Mouse (Mus musculus) G1E (cell line): ENCODE results near the gene Wapl. TPM values are rescaled to one million over a fixed set of nuclear protein-coding genes. Genes with fewer than 3 reads are reported as not detected.
A peak's percentile ranks its signal among the peaks of the same experiment; 100 is the strongest.

ENCODE experiments used
- ATAC-seq: 2 replicates; pipeline ENCODE4 v1.8.0; 2016; ENCODE audit warnings: mild to moderate bottlenecking; ENCODE audit not compliant: insufficient number of reproducible peaks, poor library complexity, low FRiP score, severe bottlenecking; ENCODE audit errors: extremely low read depth
- DNase-seq: peaks from one replicate; pipeline ENCODE4 v3.0.0; 2012; ENCODE audit warnings: low spot score
- H3K27me3 ChIP-seq: 2 replicates; pipeline ENCODE4 v1.6.1; 2012; ENCODE audit warnings: mild to moderate bottlenecking, low read length, inconsistent platforms; ENCODE audit not compliant: insufficient read depth
- H3K36me3 ChIP-seq: replicated peaks from 2 replicates; pipeline ENCODE3; 2012; ENCODE audit warnings: mild to moderate bottlenecking, inconsistent platforms
- H3K4me1 ChIP-seq: 2 replicates; pipeline ENCODE4 v1.6.1; 2012; ENCODE audit warnings: low read depth, low read length, inconsistent platforms, mixed read lengths; ENCODE audit not compliant: insufficient read depth
- H3K4me3 ChIP-seq: 2 replicates; pipeline ENCODE4 v1.5.1; 2012; ENCODE audit warnings: low read depth, mild to moderate bottlenecking, inconsistent platforms, low read length, moderate library complexity, mixed read lengths
- H3K9me3 ChIP-seq: replicated peaks from 2 replicates; pipeline ENCODE4 v1.6.1; 2012; ENCODE audit warnings: inconsistent platforms
- CTCF ChIP-seq: IDR thresholded peaks from 2 replicates; pipeline ENCODE4 v1.5.1; 2012; ENCODE audit warnings: low read depth, low read length, inconsistent platforms, mixed read lengths
- GATA1 ChIP-seq: IDR thresholded peaks from 2 replicates; pipeline ENCODE4 v1.6.1; 2012; ENCODE audit warnings: borderline replicate concordance, low read length, inconsistent platforms, mixed read lengths
- GATA2 ChIP-seq: IDR thresholded peaks from 2 replicates; pipeline ENCODE4 v1.6.1; 2012; ENCODE audit warnings: low read depth, low read length, inconsistent platforms, borderline replicate concordance
- POLR2AphosphoS5 ChIP-seq: IDR thresholded peaks from 2 replicates; pipeline ENCODE4 v1.6.1; 2012; ENCODE audit warnings: low read depth, low read length, inconsistent platforms; ENCODE audit not compliant: insufficient replicate concordance
- TAL1 ChIP-seq: conservative IDR thresholded peaks from 2 replicates; pipeline ENCODE4 v1.6.1; 2012; ENCODE audit warnings: low read depth, low read length, inconsistent platforms, mixed read lengths
- polyA plus RNA-seq: library from polyadenylated mRNA; stranded (reverse); fragments of >175 nt; gene quantifications from 2 replicates; pipeline ENCODE4 v1.2.3, GENCODE M21; 2012
- total RNA-seq, 2 experiments: library from RNA; stranded (forward) in 1 of 2; stranded (reverse) in 1 of 2; fragments of 200-1000 nt in 1 of 2; fragments of >200 nt in 1 of 2; fragmentation: Nextera tagmentation in 1 of 2; gene quantifications; 2 replicates each; pipeline ENCODE4 v1.2.3; 2014 to 2017

Gene Wapl
- total and polyA plus RNA-seq, 3 experiments = 32.6 to 283 (median 238) TPM

- peaks cover 41% of the 10 kb centered on the region for H3K27me3 ChIP-seq
- H3K9me3 ChIP-seq = no peaks in the 10 kb centered on the region
- no peak for TF ChIP-seq POLR2AphosphoS5
- no peak for TF ChIP-seq GATA2
- no peak for TF ChIP-seq TAL1
- TF ChIP-seq CTCF = no peak
- no peak for TF ChIP-seq GATA1
- H3K4me1 ChIP-seq = peaks cover 12% of the 10 kb centered on the region
- no peaks in the 10 kb centered on the region for H3K36me3 ChIP-seq
- no peak overlapping the region for H3K4me3 ChIP-seq
- ATAC-seq (no peak), DNase-seq (no peak)
Measured at GRCm38 (mm10) chr14:34763771-34764539, 90.2 kb downstream of the Wapl start.

- ATAC-seq (no peak), DNase-seq (no peak)
- peaks cover 42% of the 10 kb centered on the region for H3K27me3 ChIP-seq
- peaks cover 21% of the 10 kb centered on the region for H3K4me1 ChIP-seq
- H3K4me3 ChIP-seq = no peak overlapping the region
- TF ChIP-seq POLR2AphosphoS5 = no peak
- TF ChIP-seq CTCF = no peak
- no peak for TF ChIP-seq GATA2
- no peak for TF ChIP-seq TAL1
- TF ChIP-seq GATA1 = no peak
- H3K9me3 ChIP-seq = no peaks in the 10 kb centered on the region
- H3K36me3 ChIP-seq = no peaks in the 10 kb centered on the region
Measured at GRCm38 (mm10) chr14:34764908-34765307, 91.2 kb downstream of the Wapl start.

GRCm38 (mm10) chr14:34765380-34765779 lies 91.7 kb downstream of the Wapl start:
- Histone ChIP-seq H3K4me3 (no peak overlapping the region), H3K36me3 (no peaks in the 10 kb centered on the region), H3K4me1 (peaks cover 25% of the 10 kb centered on the region), H3K9me3 (no peaks in the 10 kb centered on the region), H3K27me3 (peaks cover 46% of the 10 kb centered on the region)
- TF ChIP-seq TAL1 = no peak
- no peak for TF ChIP-seq CTCF
- TF ChIP-seq POLR2AphosphoS5 = no peak
- TF ChIP-seq GATA2 = no peak
- no peak for TF ChIP-seq GATA1
- ATAC-seq (no peak), DNase-seq (no peak)

- H3K27me3 ChIP-seq = peaks cover 45% of the 10 kb centered on the region
- no peak overlapping the region for H3K4me3 ChIP-seq
- ATAC-seq (no peak), DNase-seq (no peak)
- no peaks in the 10 kb centered on the region for H3K9me3 ChIP-seq
- TF ChIP-seq GATA1 (no peak), GATA2 (no peak)
- peaks cover 27% of the 10 kb centered on the region for H3K4me1 ChIP-seq
- no peaks in the 10 kb centered on the region for H3K36me3 ChIP-seq
Measured at GRCm38 (mm10) chr14:34766181-34766580, 92.5 kb downstream of the Wapl start.

GRCm38 (mm10) chr14:34768373-34768772 lies 94.6 kb downstream of the Wapl start:
- Histone ChIP-seq H3K9me3 (no peaks in the 10 kb centered on the region), H3K27me3 (peaks cover 29% of the 10 kb centered on the region), H3K36me3 (no peaks in the 10 kb centered on the region), H3K4me1 (peaks cover 30% of the 10 kb centered on the region), H3K4me3 (peak overlapping the region; percentile 68; the same call in 1 of the 2 replicates)
- peak; percentile 82 for ATAC-seq
- DNase-seq = peak; percentile 74
- TF ChIP-seq GATA1 = no peak
- TF ChIP-seq POLR2AphosphoS5 = no peak
- TF ChIP-seq TAL1 = no peak
- no peak for TF ChIP-seq CTCF
- TF ChIP-seq GATA2 = no peak

- Histone ChIP-seq H3K36me3 (no peaks in the 10 kb centered on the region), H3K4me1 (peaks cover 30% of the 10 kb centered on the region), H3K4me3 (peak overlapping the region; percentile 68; the same call in 1 of the 2 replicates), H3K9me3 (no peaks in the 10 kb centered on the region), H3K27me3 (peaks cover 29% of the 10 kb centered on the region)
- ATAC-seq (peak; percentile 58), DNase-seq (peak; percentile 58)
- TF ChIP-seq GATA1 (no peak), CTCF (peak; percentile 65)
Measured at GRCm38 (mm10) chr14:34769021-34769566, 95.4 kb downstream of the Wapl start.
